Mouse (Mus musculus) liver, embryonic 14.5 days (tissue): ENCODE measurements around the gene 4931406P16Rik.

Experiments
- CTCF ChIP-seq: IDR thresholded peaks from 2 replicates; pipeline ENCODE4 v1.5.1; 2016; ENCODE audit warnings: antibody characterized with exemption, low read depth, control low read depth
- EP300 ChIP-seq: IDR thresholded peaks from 2 replicates; pipeline ENCODE4 v1.6.1; 2016; ENCODE audit warnings: antibody characterized with exemption, low read depth

GRCm38 (mm10) chr7:34233909-34234609 lies 79.3 kb downstream of the 4931406P16Rik start:
- TF ChIP-seq EP300 (peak; percentile 61; the same call in 1 of the 2 replicates), CTCF (no peak)
